Mouse (Mus musculus): ENCODE measurements around the gene Olfr1195.
"Not testable (repeated sequence)": the region's sequence is repeated elsewhere in the genome, so short reads cannot be mapped to it uniquely, and the experiment has no call there.

The Olfr1195 gene

DNA sequence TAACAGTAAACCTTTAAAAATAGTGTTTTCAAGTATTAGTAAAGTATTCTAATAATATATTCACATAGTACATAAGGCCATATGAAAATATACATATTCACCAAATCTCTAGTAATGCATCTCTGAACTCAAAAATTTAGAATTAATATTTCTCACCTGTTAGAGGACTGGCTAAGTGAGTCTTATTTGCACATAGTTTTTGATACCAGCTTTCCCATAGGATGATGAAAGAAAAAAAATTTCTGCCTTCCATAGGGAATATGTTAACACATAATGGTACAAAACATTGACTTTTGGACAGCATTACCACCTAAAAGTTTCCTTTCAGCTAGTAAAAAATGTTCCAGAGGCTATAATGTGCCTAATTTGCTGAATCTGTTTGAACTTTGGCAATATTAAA lies at the start of gene Olfr1195:
Olfr1195 (minus strand) TSS at position 101 of the 400 bp plus-strand sequence.
- CTCF ChIA-PET, result no interaction called here

DNA sequence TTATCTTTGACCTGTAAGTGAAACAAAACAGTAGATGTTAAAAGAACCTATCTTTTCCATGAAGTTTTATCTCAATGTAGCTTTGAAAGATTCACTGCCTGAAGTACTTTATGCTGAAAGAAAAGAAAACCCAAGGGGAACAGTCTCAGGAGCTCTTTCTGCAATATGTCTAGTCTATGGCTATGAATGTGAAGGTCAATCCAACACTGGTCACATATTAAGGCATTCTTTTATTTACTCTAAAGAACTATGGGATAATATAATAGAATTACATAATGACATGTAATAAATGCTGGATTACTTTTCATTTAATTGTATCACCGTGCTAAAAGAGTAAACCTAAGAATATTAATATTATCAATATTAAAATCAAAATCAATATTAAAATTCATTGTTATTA lies 43.3 kb upstream of the Olfr1195 start, which contains the start of gene Olfr1197:
Olfr1197 (minus strand) TSS at position 101 of the 400 bp plus-strand sequence.
- CTCF ChIA-PET, result no interaction called here

DNA sequence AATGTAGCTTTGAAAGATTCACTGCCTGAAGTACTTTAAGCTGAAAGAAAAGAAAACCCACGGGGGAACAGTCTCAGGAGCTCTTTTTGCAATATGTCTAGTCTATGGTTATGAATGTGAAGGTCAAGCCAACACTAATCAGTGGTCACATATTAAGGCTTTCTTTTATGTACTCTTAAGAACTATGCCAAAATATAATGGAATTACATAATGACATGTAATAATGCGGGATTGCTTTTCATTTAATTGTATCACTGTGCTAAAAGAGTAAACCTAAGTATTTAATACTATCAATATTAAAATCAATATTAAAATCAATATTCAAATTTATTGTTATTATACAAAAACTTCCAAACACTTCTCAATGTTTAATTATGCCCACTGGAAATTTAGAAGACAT lies 15.5 kb upstream of the Olfr1195 start, which contains the start of gene Olfr1196:
Olfr1196 (minus strand) TSS at position 101 of the 400 bp plus-strand sequence.
- CTCF ChIA-PET, result no interaction called here

DNA sequence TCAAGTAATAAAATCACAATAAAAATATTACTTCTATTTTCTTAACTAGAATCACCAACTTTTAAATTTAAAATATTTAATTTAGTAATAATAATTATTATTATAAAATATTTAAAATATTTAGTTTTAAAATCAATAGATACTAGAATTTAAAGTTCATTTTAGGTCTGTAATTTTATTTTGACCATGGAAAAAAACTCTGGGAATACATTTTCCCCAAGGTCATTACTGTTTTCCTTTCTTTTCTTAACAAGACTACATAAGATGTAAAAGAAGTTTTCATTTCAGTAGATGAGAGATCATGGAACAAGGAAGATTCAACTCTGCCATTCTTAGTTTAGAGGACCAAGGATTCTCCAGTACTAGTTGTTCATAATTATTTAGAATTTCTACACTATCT lies 13.7 kb downstream of the Olfr1195 start, which contains the start of gene Olfr1193:
Olfr1193 (plus strand) TSS at position 301 of the 400 bp plus-strand sequence.
- CTCF ChIA-PET, result not testable (repeated sequence)

GRCm38 (mm10) chr2:88648209-88648608 lies 40.8 kb downstream of the Olfr1195 start, which contains the start of gene Olfr1192-ps1:
TSS of gene Olfr1192-ps1 (plus strand) at chr2:88648509.
- CTCF ChIA-PET, result no interaction called here

- CTCF ChIA-PET, result not testable (repeated sequence)
Observed at GRCm38 (mm10) chr2:88640242-88640641, 48.7 kb downstream of the Olfr1195 start, which contains the start of gene Olfr1191-ps1. TSS of gene Olfr1191-ps1 (plus strand) at chr2:88640542.

Data from spleen, embryonic (tissue).